Mouse (Mus musculus): Measurements from ENCODE around the gene Ahcyl1.

The Ahcyl1 gene

DNA sequence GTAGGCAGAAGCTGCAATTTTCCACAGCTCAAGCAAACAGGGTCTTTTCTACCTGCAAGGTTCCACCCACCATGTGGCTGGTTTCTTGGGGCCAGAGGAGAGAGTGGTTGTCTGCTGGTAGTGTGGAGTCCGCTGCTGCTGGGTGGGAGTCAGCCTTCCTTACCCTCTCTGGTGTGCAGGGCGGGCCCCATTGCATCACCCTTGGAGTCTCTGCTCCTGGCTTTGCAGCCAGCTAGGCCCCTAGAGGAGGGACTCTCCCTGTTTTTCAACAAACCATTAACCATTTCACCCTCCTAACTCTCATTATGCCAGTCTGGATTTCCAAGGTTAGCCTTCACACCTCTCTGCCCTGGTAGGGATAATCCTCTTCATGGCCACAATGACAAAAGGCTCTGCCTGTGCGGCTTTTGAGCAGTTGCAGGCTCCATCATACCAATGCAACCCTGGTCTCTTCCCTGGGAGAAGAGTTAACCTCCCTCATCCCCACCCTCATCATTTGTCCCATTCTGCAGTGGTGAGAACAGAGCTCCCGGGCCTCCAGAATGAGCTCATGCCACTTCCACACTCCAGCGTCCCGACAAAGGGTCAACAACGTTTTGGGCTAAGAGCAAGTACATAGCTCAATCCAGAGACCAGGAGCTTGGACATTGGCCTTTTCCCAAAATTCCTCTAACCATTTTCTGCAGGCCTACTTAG lies 7.5 kb upstream of the Ahcyl1 start:
- DNase-seq, result no peak

GRCm38 (mm10) chr3:107701767-107702394 lies 5.5 kb upstream of the Ahcyl1 start:
- DNase-seq, result no peak

DNA sequence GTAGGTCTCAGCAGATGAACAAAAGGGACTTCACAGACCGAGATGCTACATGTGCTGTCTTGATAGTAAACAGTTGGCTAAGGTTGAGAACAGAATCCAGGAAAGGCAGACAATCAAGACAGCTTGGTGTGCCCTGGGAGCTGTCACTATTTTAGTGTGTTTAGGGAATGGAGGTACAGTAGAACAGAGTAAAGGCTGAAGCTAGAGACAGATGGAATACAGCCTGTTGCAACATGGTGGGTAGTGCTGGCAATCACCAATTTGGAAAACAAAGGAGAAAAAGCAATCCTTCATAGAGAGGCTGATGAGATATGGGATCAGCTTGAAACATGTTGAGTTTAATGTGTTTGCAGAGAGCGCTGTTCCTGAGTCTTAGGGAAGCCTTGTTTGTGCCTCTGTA lies 4.3 kb upstream of the Ahcyl1 start:
- DNase-seq, result no peak

GRCm38 (mm10) chr3:107696910-107697309 lies 550 bp upstream of the Ahcyl1 start:
- no peak for DNase-seq

- DNase-seq, result no peak
These were observed 977 bp downstream of the Ahcyl1 start for GRCm38 (mm10) chr3:107695219-107695947.

- DNase-seq, result no peak
These were observed 2.0 kb downstream of the Ahcyl1 start for GRCm38 (mm10) chr3:107694256-107694900.

DNA sequence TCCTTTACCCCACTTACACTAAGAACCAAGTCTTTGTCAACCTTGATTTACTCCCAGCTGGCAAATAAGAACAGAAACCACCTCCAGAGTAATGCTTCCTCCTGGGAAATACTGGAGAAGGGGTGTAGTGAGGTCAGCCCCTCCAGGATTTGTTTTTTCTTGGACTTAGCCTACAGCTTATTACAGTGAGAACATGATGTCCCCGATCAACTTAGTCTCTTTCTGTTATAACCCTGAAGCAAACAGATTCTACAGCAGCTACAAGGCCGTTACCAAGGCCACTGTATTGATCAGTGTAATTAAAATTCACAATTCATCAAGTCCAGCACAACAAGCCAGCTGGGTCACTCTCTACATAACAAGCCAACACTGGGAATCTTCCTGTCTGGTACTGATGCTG lies 6.0 kb downstream of the Ahcyl1 start:
- no peak for DNase-seq

DNA sequence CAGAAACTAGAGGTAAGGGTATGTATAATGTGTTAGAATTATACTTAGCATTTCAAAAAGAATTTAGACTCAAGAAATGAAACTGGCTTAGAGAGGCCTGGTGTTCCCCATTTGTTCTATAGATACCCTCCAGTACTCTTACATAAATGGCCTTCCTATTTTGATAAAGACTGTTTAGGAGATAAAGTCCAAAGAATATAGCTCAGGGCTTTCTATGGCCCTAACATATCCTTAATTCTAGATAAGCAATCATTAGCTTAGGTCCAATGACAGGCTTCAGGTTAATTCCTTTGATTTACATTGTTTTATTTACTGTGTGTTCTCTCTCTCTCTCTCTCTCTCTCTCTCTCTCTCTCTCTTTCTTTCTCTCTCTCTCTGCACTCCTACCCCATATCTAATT lies 7.1 kb downstream of the Ahcyl1 start:
- no peak for DNase-seq

GRCm38 (mm10) chr3:107688236-107688635 lies 8.1 kb downstream of the Ahcyl1 start:
- no peak for DNase-seq

DNA sequence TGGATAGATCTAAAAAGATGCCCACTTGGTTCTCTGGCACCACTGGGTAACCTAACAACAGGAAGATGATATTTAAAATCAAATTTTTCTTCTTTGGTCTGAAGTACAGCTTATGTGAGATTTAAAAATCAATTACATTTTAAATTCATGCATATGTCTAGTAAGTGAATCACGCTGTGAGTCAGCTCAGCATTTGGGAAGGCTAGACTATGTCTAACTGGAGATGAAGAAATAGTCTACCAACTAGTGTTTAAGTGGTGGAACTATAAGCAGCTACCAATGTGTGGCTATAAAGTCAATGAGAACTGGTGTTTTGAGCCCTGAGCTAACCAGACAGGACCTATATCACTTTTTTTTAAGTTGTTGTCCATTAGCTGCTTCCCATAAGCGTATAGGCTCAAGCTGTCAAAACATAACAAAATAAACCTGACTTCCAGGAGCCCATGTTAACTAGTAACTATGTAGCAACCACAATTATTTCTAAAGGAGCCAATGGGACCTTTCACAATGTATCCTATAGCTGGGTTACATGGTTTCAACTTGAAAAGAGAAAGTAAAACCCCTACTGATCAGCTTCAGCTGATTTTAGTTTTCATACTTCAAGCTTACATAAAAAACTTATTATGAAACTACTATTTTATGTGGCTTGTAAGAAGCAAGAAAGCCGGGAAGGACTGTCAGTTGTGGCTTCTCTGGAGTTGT lies 9.9 kb downstream of the Ahcyl1 start:
- DNase-seq, result no peak

- DNase-seq, result no peak
These were observed 10.7 kb downstream of the Ahcyl1 start for GRCm38 (mm10) chr3:107685652-107686051.

DNA sequence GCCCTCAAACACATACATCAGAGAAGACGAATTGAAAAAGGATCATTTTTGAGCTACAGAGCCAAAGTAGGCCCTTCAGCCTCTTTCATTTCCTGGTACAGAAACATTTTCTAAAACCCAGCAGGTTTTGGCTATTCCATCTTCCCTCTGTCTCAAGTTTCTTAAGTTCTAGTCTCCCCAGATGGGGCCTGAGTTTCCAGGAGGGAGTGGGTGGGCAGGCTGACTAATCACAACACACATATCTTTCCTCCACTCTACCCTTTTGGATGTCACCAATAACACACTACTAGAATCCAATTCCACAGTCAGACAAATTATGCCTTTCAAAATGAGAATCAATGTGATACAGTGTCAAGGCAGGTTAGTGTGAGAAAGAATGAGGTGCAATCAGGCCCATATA lies 12.8 kb downstream of the Ahcyl1 start:
- no peak for DNase-seq

- DNase-seq, result peak; percentile 28 to 41
These were observed 15.4 kb downstream of the Ahcyl1 start for GRCm38 (mm10) chr3:107680790-107681576.

DNA sequence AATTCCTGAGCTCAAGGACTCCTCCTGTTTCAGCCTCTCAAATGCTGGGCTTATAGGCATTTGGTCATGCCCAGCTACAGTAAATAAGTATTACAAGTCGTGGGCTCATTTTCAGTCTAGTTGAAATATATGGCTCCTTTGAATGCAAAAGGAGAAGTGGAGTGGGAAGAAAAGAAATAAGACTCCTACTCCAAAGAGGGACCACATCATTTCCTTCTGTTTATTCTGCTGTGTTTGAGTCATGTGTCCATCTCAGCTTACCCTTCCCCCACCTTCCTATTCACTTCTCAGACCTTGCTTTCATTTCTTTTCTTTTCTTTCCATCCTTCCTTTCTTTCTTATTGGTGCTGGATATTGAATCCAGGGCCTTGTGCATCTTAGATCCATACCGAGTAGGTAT lies 24.9 kb downstream of the Ahcyl1 start:
- no peak for DNase-seq

GRCm38 (mm10) chr3:107670500-107670899 lies 25.9 kb downstream of the Ahcyl1 start:
- DNase-seq, result no peak

DNA sequence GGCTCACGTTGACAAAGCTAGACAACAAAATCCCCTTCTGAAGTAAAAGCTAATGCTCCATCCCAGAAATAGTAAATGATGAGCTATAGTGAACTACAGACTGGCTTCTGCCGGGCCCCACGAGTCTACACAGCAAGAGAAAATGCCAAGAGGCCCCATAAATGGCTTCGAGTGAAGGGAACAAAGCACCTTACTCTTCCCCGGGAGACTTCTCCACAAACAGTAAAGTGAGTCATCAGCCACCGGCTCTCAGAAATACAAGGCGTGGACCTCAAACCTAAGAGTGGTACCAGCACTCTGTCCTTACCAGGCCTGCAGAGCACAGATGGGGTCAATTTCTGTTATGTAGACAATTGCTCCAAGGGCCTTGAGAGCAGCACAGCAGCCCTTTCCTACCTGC lies 27.6 kb downstream of the Ahcyl1 start:
- DNase-seq, result no peak

DNA sequence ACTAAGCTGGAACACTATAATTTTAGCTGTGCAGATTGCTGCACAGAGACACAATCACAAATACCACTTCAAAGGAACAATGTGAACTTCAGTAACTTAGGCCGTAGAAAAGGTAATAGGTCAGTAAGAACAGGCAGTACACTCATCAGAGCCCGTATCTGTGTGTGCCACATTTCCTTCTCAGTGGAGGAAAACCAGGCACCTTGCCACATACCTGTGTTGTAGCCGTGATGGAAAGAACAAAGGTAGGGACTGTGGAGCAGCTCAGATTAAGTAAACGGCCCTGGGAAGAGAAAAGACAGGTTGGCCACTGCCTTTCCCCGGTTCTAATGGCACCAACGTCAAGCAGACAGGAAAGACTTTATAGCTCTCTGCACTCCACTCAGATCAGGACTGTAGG lies 28.9 kb downstream of the Ahcyl1 start:
- DNase-seq, result peak; percentile 52 to 62

DNA sequence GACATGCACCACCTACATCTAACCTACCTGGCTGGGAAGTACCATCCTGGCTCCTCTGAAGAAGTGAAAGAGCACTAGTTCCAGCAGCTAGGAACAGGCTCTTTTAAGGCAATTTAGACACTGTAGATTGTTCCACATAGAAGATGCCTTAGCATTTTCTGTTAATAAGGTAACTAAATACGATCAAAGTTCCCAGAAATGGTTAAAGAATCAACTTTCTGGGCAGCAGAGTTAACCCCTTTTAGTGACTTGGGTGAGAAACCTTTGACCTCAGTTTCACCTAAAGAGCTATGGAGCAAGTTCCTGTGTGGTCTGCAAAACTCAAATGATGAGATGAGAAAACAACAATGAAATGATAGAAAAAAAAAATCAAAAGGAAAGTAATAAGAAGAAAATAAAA lies 31.7 kb downstream of the Ahcyl1 start:
- peak; percentile 46 to 63 for DNase-seq

- DNase-seq, result no peak
These were observed 37.4 kb downstream of the Ahcyl1 start for GRCm38 (mm10) chr3:107659000-107659399.

- no peak for DNase-seq
These were observed 39.5 kb downstream of the Ahcyl1 start for GRCm38 (mm10) chr3:107656888-107657287.

DNA sequence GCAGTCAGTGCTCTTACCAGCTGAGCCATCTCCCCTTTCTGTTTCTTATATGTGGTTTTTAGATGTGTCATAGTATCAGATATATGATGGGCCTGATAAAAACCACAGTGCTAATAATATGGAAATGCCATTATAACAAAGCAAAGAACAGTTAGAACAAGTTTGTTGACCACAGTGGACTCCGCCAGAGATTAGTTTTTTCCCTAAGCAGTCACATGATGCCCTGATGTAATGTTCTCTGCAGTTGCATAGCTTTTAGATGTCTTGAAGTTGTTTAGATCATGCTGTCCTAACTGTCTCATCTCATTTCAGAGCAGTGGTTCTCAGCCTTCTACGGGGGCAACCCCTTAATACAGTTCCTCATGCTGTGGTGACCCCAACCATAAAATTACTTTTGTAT lies 40.2 kb downstream of the Ahcyl1 start:
- DNase-seq, result no peak

DNA sequence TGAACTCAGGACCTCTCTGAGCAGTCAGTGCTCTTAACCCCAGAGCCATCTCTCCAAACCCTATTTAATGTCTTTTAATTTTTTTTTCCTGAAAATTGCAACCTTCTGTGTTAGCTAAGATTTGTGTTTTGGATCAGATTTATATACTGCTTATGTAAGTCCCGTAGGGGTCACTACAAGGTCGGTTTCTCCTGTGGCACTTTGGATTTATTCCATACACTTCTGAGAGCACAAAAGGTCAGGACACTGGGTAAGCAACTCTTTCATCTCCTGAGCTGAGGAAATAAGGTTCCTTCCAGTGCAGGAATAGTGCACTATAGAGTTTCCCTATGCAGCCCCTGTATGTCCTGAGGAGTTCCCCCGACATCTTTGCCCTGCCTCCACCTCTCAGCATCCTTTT lies 40.9 kb downstream of the Ahcyl1 start:
- peak in 1 of 2 experiments; percentile 49 for DNase-seq

Data from kidney, adult 8-10 months (tissue).